Mouse (Mus musculus) heart, postnatal 25 days (tissue): ENCODE results near the gene Ugt1a1. TPM values are rescaled to one million over a fixed set of nuclear protein-coding genes. Genes with fewer than 3 reads are reported as not detected.

Experiments used
- DNase-seq: peaks from one replicate; pipeline ENCODE4 v3.0.0; 2022; ENCODE audit warnings: low spot score
- intact Hi-C: fragments of 180-260 bp; cut with DNase I; formaldehyde crosslinking; loops from one replicate; pipeline ENCODE4 v1.15.1; 2025
- total RNA-seq, 2 experiments: library from RNA; stranded (reverse); gene quantifications; 2 replicates each; pipeline ENCODE4 v1.2.3; 2021

The Ugt1a1 gene
- total RNA-seq, 2 experiments from 2014 or later = not detected

DNA sequence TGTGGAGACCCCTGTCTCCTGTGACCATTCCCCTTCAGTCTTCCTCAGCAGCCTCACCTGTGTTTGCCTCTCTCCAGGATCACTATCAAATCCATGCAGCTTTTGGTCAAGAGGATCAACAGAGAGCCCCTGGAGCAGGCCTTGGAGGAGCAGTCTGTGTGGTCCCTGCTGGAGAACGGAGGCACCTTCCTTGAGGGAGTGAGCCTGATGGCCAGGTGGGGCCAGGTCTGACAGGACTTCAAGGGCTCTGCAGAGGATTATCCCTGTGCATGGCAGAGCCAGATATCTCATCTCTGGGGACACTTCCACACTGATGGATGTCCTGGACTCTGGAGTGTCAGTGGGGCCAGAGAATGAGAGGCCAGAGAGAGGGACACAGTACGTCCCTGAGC lies 43.7 kb downstream of the Ugt1a1 start:
- no peak for DNase-seq
- intact Hi-C loops = no loop called here

GRCm38 (mm10) chr1:88255989-88256754 lies 44.4 kb downstream of the Ugt1a1 start:
- DNase-seq = no peak
- intact Hi-C loops = no loop called here

DNA sequence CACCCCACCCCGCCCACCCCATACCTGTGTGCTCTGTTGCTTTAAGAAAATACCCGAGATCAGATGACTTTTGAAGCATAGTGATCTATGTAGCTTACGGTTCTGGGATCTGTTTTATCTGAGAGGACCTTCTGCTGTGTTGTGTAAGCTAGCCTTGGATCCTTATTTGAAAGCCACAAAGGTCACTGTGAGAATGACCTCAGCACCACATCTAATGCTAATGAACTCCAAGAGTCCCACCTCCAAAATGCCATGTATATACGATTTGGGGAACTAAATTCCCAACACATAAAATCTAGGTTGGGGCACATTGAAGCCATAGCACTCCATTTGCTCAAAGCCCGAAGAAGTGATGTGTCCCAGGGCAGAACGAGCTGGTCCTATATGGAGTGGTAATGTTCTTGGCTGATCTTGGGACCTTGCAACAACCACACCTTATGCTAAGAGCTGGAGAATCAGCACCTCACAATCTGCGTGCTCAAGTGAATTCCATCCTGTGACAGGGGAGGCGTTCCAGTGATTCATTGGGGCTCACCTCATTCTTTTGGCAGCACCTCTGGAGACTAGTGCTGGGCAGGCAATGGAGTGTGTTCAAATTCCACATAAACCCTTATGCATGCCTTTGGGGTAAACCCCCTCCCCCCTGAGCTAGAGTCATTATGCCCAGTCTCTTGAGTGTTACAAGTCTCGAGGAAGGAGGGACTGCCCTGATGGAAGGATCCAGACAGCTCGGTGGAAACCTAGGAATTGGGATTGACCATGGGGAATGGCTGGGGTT lies 45.3 kb downstream of the Ugt1a1 start:
- DNase-seq = no peak
- intact Hi-C loops = no loop called here

DNA sequence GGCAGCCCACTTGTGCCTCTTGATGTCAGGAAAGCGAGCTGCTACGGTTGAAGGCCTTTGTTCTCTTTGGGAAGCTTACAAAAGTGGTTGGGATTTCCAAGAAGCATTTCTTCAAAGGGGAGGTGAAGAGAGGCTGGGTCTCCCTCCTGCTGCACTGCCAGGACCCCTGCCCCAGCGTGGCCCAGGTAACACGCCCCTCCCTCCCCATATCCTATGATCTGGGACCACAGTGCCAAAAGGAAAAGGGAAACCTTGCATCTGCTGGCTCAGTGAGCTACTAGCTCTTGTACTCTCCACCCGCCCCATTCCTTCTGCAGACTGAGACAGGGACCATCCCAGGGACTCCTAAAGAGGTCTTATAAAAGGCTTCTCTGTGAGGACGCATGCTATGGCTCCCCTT lies 45.9 kb downstream of the Ugt1a1 start:
- intact Hi-C loops = no loop called here
- no peak for DNase-seq

DNA sequence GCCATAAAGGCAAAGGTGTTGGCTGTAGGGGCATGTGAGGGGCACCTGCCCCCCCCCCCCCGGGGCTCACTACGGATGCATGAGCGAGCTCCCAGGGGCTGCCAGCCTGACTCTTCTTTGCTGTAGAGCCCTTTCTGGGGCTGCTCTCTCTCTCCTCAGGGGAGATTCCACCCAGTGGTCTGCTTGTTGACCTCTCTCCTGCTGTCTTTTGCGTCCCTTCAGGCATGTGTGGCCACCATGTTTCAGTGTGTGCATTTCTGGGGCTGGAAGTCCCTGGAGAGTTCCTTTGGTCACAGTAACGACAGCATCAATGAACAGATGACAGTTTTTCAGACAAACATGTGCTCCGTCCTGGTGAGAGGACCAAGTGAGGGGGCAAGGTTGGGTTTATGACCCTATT lies 46.6 kb downstream of the Ugt1a1 start:
- DNase-seq = no peak
- intact Hi-C loops = no loop called here

- no peak for DNase-seq
Observed at GRCm38 (mm10) chr1:88258881-88259642, 47.3 kb downstream of the Ugt1a1 start.

DNA sequence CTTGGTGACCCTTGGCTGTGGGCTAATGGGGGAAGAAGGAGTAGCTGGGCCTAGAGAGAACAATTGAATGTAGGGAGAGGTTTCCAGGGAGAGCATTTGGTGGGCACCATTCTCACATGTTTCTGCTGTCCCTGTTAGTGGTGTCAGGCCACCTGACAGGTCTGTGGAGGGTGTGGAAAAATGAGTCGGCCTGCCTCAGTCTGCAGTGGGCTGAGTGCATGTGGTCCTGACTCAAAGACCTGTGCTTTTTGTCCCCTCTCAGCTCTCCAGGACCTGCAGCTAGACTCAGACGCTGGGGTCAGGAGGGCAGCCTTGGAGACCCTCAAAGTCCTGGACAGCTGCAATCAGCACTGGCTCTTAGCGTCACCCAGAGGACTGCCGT lies 47.9 kb downstream of the Ugt1a1 start:
- intact Hi-C loops = no loop called here
- DNase-seq = no peak

More at GRCm38 (mm10) chr1:88258881-88259642, 47.3 kb downstream of the Ugt1a1 start:
- intact Hi-C loops = no loop called here

- no peak for DNase-seq
- intact Hi-C loops = no loop called here
Observed at GRCm38 (mm10) chr1:88260114-88260513, 48.4 kb downstream of the Ugt1a1 start.

GRCm38 (mm10) chr1:88260604-88261377 lies 49.0 kb downstream of the Ugt1a1 start:
- no peak for DNase-seq
- intact Hi-C loops = no loop called here

- intact Hi-C loops = no loop called here
- DNase-seq = no peak
Observed at GRCm38 (mm10) chr1:88261706-88262105, 49.9 kb downstream of the Ugt1a1 start.

DNA sequence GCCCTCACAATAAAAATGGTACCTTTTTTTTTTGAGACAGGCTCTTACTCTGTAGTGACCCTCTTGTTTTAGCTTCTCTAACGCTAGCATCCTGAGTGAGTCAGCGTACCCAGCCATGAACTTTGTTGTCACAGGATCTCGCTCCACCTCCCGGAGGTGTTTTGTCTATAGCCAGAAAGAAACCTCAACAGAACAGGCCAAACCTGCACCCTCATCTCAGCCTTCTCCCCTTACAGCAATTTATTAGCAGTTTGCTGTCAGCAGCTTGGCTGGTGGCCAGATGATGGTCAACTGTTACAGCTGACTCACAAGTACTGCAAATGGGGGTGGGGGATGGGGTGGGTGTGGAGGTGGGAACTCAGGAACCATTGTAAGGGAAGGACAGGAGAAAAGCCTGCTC lies 50.5 kb downstream of the Ugt1a1 start:
- intact Hi-C loops = no loop called here

GRCm38 (mm10) chr1:88262961-88263360 lies 51.2 kb downstream of the Ugt1a1 start:
- DNase-seq = no peak
- intact Hi-C loops = no loop called here

More for the DNA sequence above, 50.5 kb downstream of the Ugt1a1 start:
- DNase-seq = no peak

GRCm38 (mm10) chr1:88263778-88264177 lies 52.0 kb downstream of the Ugt1a1 start:
- intact Hi-C loops = no loop called here
- no peak for DNase-seq

GRCm38 (mm10) chr1:88264237-88264868 lies 52.6 kb downstream of the Ugt1a1 start:
- DNase-seq = no peak
- intact Hi-C loops = no loop called here

DNA sequence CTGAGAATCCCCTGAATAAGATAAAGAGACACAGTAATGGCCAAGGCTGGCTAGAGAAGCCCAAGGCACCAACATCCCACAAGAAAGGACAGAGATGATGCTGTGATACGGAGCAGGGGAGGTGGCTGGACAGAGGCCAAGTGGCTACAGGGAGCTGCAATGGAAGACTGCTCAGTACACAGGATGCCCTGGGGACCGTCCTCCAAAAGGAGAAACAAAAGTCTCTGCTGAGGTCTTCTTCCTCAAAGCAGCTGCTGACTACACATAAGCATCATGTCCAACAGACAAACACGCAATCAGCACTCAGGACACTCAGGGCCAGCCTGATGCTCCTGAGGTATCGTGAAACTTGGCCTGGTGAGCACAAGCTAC lies 53.1 kb downstream of the Ugt1a1 start:
- intact Hi-C loops = no loop called here
- no peak for DNase-seq

DNA sequence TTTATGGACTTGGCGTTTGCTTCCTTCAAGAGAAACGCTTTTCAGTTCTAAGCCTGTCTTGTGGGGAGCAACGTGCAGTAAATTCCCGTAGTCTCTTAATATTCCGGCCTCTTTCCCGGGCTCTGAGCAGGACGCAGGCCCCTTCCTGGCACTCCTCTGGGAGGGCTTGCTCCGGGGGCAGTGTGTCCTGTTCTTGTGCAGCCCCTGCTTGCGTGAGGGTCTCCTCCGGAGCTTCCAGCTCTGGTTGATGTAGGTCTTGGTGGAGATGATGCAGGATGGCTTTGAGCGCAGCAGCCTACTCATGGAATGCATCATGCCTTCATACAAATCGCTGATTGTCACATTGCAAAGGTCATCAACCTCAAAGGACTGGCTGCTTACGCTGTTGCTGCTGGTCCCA lies 54.4 kb downstream of the Ugt1a1 start:
- intact Hi-C loops = no loop called here
- DNase-seq = no peak

DNA sequence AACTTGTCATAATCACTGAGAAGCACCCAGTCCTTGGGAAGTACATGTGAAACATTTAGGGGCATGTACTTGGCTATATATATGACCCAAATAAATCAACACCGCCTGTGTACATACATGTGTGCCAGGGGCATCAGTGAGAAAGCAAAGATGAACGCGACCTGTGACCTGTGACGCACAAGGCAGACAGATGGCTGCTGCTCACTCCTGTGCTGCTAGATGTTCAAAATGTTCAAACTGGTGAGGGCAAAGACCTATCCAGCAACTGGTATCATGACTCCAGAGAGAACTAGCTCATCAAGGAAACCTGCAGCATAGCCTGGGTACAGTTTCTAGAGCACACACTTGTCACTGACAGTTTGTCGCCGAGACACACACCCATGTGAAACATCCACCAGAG lies 55.7 kb downstream of the Ugt1a1 start:
- intact Hi-C loops = no loop called here
- DNase-seq = no peak

GRCm38 (mm10) chr1:88268070-88268469 lies 56.3 kb downstream of the Ugt1a1 start:
- no peak for DNase-seq

More at GRCm38 (mm10) chr1:88268070-88268469, 56.3 kb downstream of the Ugt1a1 start:
- intact Hi-C loops = no loop called here
